16 mouse cellular contexts compared by ENCODE assay signal in the genomic region with DNA sequence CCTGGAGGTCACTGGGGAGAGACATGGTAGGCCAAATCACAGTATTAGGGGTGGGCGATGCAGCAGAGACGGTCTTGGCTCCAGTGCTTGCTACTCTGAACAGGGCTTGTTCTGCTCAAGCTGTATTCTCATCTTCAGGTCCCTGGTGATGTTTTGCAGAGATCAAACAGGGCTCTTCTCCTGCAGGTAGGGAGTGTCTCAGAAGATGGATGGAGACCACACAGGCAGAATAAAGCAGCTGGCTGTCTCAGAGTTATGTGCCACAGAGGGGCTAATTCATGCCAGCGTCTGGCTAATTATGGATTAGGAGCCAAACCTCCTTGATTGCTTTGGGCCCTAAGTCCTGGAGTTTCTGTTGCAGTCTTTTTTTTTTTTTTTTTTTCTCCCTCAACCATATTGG.
"Had no signal": no experiment of that assay in that cellular context is flagged by ENCODE, and none has a peak within 500 bp of the region (broad histone marks: within the 10 kb centered on the region; RNA-seq: fewer than 3 reads in every experiment).

No protein-coding gene starts in this region.

- H3K36me3 ChIP-seq: limb, embryonic 12.5 days; liver, embryonic 13.5 days; lung, embryonic 15.5 days; midbrain, embryonic 13.5 days had no signal

- H3K9ac ChIP-seq: limb, embryonic 12.5 days; liver, embryonic 13.5 days; liver, postnatal 0 days; lung, embryonic 15.5 days; midbrain, embryonic 13.5 days had no signal

- H3K4me1 ChIP-seq: limb, embryonic 12.5 days; liver, embryonic 13.5 days; lung, embryonic 15.5 days; megakaryocyte, embryonic 14.5 days; midbrain, embryonic 13.5 days had no signal

- DNase-seq: kidney, adult 8-10 months; kidney, postnatal 25 days; liver; liver, embryonic 13.5 days; liver, postnatal 0 days; lung, postnatal 14 days; right cerebral cortex, adult 18-20 months; thymus, postnatal 4 days had no signal

- H3K27me3 ChIP-seq: limb, embryonic 12.5 days; liver, embryonic 13.5 days; lung, embryonic 15.5 days; megakaryocyte, embryonic 14.5 days; midbrain, embryonic 13.5 days had no signal

- ATAC-seq: intestine, postnatal 0 days; liver, postnatal 0 days; midbrain, embryonic 13.5 days had no signal

- H3K4me2 ChIP-seq: limb, embryonic 12.5 days; liver, embryonic 13.5 days; lung, embryonic 15.5 days; midbrain, embryonic 13.5 days had no signal

- H3K27ac ChIP-seq: left cerebral cortex, adult 2 months; limb, embryonic 12.5 days; liver, embryonic 13.5 days; lung, embryonic 15.5 days; macrophage; midbrain, embryonic 13.5 days; stomach, postnatal 0 days had no signal

- H3K9me3 ChIP-seq: limb, embryonic 12.5 days; lung, embryonic 15.5 days; midbrain, embryonic 13.5 days had no signal

- H3K4me3 ChIP-seq: left cerebral cortex, adult 2 months; limb, embryonic 12.5 days; liver, embryonic 13.5 days; lung, embryonic 15.5 days; megakaryocyte, embryonic 14.5 days; midbrain, embryonic 13.5 days had no signal
